Mouse (Mus musculus): ENCODE measurements around the gene Eral1. TPM values are rescaled to one million over a fixed set of nuclear protein-coding genes. Genes with fewer than 3 reads are reported as not detected.

Gene Eral1
- polyA plus RNA-seq, 1 experiment from 2014 or later, result 31.2 TPM

DNA sequence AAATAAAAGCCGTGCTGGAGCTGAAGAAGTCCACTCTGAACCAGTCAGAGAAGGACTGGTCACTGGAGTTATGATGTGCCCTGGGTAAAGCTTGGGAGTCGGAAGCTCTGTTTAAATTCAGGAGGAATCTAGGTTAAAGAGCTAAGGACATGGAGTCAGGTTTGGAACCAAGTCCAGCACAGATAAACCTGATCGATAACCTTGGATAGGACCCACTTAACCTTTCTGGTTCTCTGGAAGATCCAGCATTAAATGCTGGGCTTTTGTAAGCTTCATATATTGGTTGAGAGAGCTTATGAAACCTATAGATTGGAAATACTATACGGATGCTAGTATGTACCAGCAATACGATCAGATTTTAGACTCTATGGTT, 14.9 kb upstream of the Eral1 start:
- Histone ChIP-seq H3K36me3 (ENCODE audit: control insufficient read depth, insufficient read depth, low read length) (no peaks in the 10 kb centered on the region), H3K4me3 (ENCODE audit: low read length) (peak overlapping the region; percentile 71), H3K27ac (ENCODE audit: low read length) (no peak overlapping the region; the same call in 1 of the 2 replicates), H3K9me3 (ENCODE audit: control insufficient read depth, low read length) (no peaks in the 10 kb centered on the region), H3K4me1 (ENCODE audit: control insufficient read depth, insufficient read depth, low read length) (peaks cover 17% of the 10 kb centered on the region), H3K9ac (ENCODE audit: low read depth, low read length) (peak overlapping the region; percentile 76), H3K27me3 (replicated peaks; ENCODE audit: control insufficient read depth, insufficient read depth, low read length) (no peaks in the 10 kb centered on the region), H3K4me2 (ENCODE audit: low read depth, low read length) (peak overlapping the region; percentile 76)
- ATAC-seq, result no peak; the same call in 1 of the 2 replicates
- 28% methylated on average over 5 of the region's 5 CpGs for WGBS

DNA sequence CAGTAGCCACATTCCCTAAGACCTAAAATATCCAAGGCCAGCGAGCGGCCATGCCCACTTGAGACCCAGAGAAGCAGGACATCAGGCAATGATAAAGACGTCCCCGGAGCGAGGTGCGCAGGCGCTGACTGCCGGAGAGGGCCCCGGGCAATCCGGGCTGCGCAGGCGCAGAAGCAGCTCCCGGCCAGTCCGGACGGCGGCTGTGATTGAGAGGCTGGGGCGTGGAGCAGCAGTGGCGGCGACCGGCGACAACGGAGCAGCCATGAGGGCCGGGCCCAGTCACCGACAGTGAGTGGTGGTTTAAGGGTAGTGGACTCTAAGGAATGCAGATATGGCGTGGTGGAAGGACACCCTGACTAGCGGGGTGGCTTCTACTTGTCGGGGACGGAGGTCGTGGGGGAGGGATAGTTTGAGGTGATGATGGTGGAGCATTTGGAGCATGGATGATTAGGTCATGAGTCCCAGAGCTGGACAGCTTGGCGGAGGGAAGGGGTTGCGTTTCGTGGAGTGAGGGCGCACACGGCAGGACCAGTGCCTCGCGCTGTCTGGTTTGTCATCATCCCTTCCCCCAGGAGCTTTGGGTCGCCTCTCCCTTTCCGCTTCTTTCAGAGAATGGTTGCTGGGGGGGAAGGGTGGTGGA, 14.4 kb upstream of the Eral1 start, which contains the start of gene Fam222b:
TSS of gene Fam222b (plus strand) at position 157 of the 640 bp plus-strand sequence.
- ATAC-seq, result peak; percentile 97
- Histone ChIP-seq H3K27me3 (replicated peaks; ENCODE audit: control insufficient read depth, insufficient read depth, low read length) (no peaks in the 10 kb centered on the region), H3K9ac (ENCODE audit: low read depth, low read length) (peak within 1 kb of the TSS; percentile 76), H3K27ac (ENCODE audit: low read length) (peak within 1 kb of the TSS; percentile 44), H3K9me3 (ENCODE audit: control insufficient read depth, low read length) (no peaks in the 10 kb centered on the region), H3K4me3 (ENCODE audit: low read length) (peak within 1 kb of the TSS; percentile 71), H3K4me1 (ENCODE audit: control insufficient read depth, insufficient read depth, low read length) (peaks cover 17% of the 10 kb centered on the region), H3K36me3 (ENCODE audit: control insufficient read depth, insufficient read depth, low read length) (no peaks in the 10 kb centered on the region), H3K4me2 (ENCODE audit: low read depth, low read length) (peak within 1 kb of the TSS; percentile 76)
- WGBS, result 0% methylated on average over 38 of the region's 38 CpGs

DNA sequence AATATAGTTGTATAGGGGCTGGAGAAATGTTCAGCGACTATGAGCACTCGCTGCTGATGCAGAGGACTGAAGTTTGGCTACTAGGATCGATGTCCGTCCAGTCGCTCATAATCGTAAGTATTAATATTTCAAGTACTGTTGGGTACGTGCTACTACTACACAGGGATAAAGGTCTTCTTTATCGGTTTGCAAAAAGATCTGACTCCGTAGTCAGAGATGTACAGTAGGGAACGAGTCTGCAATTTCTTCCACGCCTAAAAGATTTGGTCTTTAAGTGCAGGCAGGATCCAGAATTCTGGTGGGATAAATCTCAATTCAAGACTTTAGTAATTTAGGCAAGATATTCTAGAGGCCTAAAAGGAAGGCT, 13.9 kb upstream of the Eral1 start:
- Histone ChIP-seq H3K27me3 (replicated peaks; ENCODE audit: control insufficient read depth, insufficient read depth, low read length) (no peaks in the 10 kb centered on the region), H3K27ac (ENCODE audit: low read length) (peak overlapping the region; percentile 44), H3K36me3 (ENCODE audit: control insufficient read depth, insufficient read depth, low read length) (no peaks in the 10 kb centered on the region), H3K9me3 (ENCODE audit: control insufficient read depth, low read length) (no peaks in the 10 kb centered on the region), H3K9ac (ENCODE audit: low read depth, low read length) (peak overlapping the region; percentile 76), H3K4me3 (ENCODE audit: low read length) (peak overlapping the region; percentile 71), H3K4me2 (ENCODE audit: low read depth, low read length) (peak overlapping the region; percentile 76), H3K4me1 (ENCODE audit: control insufficient read depth, insufficient read depth, low read length) (peaks cover 17% of the 10 kb centered on the region)
- WGBS, result 48% methylated on average over 11 of the region's 11 CpGs
- peak; percentile 9; the same call in 1 of the 2 replicates for ATAC-seq

DNA sequence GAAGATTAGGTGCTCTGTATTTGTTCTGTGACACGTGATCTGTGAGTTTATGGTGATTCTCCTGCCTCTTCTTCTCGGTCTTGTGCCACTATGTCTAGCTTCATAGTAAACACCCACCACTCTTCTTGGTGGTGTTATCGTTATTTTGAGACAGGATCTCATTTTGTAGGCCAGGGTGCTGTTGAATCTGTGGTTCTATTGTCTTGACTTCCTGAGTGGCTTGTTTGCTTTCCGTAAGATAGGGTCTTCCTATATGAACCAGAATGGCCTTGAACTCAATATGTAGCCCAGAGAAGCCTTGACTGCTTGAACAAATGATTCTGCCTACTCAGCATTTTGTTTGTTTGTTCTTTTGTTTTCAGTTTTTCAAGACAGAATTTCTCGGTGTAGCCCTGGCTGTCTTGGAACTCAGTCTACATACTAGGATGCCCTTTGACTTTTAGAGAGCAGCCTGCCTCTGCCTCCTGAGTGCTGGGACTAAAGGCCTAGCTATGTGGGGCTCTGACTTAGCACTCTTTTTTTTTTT, 7.6 kb upstream of the Eral1 start:
- no peak overlapping the region for H3K27ac ChIP-seq (ENCODE audit: low read length)
- H3K36me3 ChIP-seq (ENCODE audit: control insufficient read depth, insufficient read depth, low read length), result no peaks in the 10 kb centered on the region
- no peaks in the 10 kb centered on the region for H3K9me3 ChIP-seq (ENCODE audit: control insufficient read depth, low read length)
- H3K4me1 ChIP-seq (ENCODE audit: control insufficient read depth, insufficient read depth, low read length), result no peaks in the 10 kb centered on the region
- 71% methylated on average over 5 of the region's 5 CpGs for WGBS
- H3K9ac ChIP-seq (ENCODE audit: low read depth, low read length), result no peak overlapping the region
- H3K27me3 ChIP-seq (replicated peaks; ENCODE audit: control insufficient read depth, insufficient read depth, low read length), result no peaks in the 10 kb centered on the region
- H3K4me2 ChIP-seq (ENCODE audit: low read depth, low read length), result no peak overlapping the region
- no peak for ATAC-seq
- H3K4me3 ChIP-seq (ENCODE audit: low read length), result no peak overlapping the region

DNA sequence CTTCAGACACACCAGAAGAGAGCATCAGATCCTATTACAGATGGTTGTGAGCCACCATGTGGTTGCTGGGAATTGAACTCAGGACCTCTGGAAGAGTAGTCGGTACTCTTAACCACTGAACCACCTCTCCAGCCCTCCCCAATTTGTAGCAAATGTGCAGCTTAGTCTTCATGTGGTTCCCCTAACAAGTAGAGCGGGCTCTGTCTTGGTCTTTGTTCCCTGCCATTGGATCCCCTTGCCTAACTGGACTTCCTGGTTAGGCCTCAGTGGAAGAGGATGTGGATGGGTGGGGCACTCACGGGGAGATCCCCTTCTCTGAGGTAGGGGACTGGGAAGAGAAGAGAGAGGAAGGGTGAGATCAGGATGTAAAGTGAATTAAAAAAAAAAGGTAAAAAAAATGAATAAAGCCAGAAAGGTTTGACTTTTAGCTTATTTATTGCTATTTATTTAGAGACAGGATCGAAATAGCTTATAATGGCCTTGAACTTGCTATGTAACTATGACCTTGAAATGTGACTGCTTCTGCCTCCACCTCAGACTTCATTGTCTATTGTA, 6.8 kb upstream of the Eral1 start:
- no peak for ATAC-seq
- 75% methylated on average over 4 of the region's 4 CpGs for WGBS
- H3K4me1 ChIP-seq (ENCODE audit: control insufficient read depth, insufficient read depth, low read length), result no peaks in the 10 kb centered on the region
- H3K9me3 ChIP-seq (ENCODE audit: control insufficient read depth, low read length), result no peaks in the 10 kb centered on the region
- no peaks in the 10 kb centered on the region for H3K36me3 ChIP-seq (ENCODE audit: control insufficient read depth, insufficient read depth, low read length)
- no peak overlapping the region for H3K4me3 ChIP-seq (ENCODE audit: low read length)
- no peak overlapping the region for H3K4me2 ChIP-seq (ENCODE audit: low read depth, low read length)
- no peaks in the 10 kb centered on the region for H3K27me3 ChIP-seq (replicated peaks; ENCODE audit: control insufficient read depth, insufficient read depth, low read length)
- H3K9ac ChIP-seq (ENCODE audit: low read depth, low read length), result no peak overlapping the region
- no peak overlapping the region for H3K27ac ChIP-seq (ENCODE audit: low read length)

DNA sequence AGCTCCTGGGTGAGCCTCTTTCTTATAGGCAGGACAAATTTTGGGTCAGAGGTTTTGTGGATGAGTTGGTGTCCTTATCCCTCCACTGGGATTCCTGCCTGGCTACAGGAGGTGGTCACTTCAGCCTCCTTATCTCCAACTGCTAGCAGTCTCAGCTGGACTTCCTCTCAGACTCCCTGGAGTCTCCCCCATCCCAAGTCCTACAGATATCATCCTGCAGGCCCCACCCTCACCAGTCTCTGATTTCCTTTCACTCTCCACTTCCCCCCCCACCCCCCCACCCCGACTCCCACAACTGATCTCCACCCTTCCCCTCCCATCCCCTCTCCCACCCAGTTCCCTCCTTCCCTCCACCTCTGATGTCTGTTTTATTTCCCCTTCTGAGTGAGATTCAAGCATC, 3.4 kb upstream of the Eral1 start:
- Histone ChIP-seq H3K4me1 (ENCODE audit: control insufficient read depth, insufficient read depth, low read length) (peaks cover 7% of the 10 kb centered on the region), H3K4me2 (ENCODE audit: low read depth, low read length) (no peak overlapping the region), H3K9me3 (ENCODE audit: control insufficient read depth, low read length) (no peaks in the 10 kb centered on the region), H3K9ac (ENCODE audit: low read depth, low read length) (no peak overlapping the region), H3K27ac (ENCODE audit: low read length) (no peak overlapping the region), H3K36me3 (ENCODE audit: control insufficient read depth, insufficient read depth, low read length) (no peaks in the 10 kb centered on the region), H3K27me3 (replicated peaks; ENCODE audit: control insufficient read depth, insufficient read depth, low read length) (no peaks in the 10 kb centered on the region), H3K4me3 (ENCODE audit: low read length) (no peak overlapping the region)
- 70% methylated on average over 1 of the region's 1 CpGs for WGBS
- no peak for ATAC-seq

DNA sequence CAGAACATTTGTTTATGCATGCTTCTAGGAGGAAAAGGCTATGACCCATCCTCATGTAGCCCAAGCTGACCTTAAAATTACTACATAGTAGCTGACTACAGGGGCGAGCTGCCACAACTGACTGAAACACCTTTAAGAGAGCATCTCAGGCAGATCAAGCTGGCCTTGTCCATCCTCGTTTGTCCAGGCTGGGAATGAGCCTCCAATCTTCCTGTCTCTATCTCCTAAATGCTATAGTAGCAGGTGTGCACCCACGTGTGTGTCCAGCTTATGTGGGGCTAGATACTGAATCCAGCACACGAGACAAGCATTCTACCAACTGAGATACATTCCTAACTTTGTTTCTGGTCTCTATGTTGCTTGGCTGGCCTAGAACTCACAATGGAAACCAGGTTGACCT, 5.5 kb downstream of the Eral1 start:
- Histone ChIP-seq H3K4me1 (ENCODE audit: control insufficient read depth, insufficient read depth, low read length) (peaks cover 7% of the 10 kb centered on the region), H3K4me3 (ENCODE audit: low read length) (no peak overlapping the region), H3K27ac (ENCODE audit: low read length) (no peak overlapping the region), H3K36me3 (ENCODE audit: control insufficient read depth, insufficient read depth, low read length) (peaks cover 15% of the 10 kb centered on the region), H3K9me3 (ENCODE audit: control insufficient read depth, low read length) (no peaks in the 10 kb centered on the region), H3K4me2 (ENCODE audit: low read depth, low read length) (no peak overlapping the region), H3K9ac (ENCODE audit: low read depth, low read length) (no peak overlapping the region), H3K27me3 (replicated peaks; ENCODE audit: control insufficient read depth, insufficient read depth, low read length) (no peaks in the 10 kb centered on the region)
- 93% methylated on average over 4 of the region's 4 CpGs for WGBS
- no peak for ATAC-seq

DNA sequence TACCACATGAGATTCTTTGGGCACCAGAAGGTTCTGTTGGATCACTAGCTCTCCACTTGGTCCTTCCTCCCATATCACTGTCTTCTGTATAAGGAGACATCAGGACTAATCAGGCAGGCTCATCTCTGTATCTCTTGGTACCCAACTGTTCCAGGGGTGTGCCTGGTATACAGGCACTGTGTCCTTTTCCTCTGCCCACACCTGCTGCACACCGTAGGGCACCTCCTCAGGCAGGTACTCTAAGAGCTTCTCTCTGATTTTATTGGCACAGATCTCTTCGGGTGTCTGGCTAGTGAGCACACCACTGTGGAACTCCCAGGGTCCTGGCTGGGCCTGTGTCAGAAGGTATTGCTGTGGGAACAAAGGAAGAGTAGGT, 5.9 kb downstream of the Eral1 start:
- Histone ChIP-seq H3K9me3 (ENCODE audit: control insufficient read depth, low read length) (no peaks in the 10 kb centered on the region), H3K4me2 (ENCODE audit: low read depth, low read length) (no peak overlapping the region), H3K27ac (ENCODE audit: low read length) (no peak overlapping the region), H3K27me3 (replicated peaks; ENCODE audit: control insufficient read depth, insufficient read depth, low read length) (no peaks in the 10 kb centered on the region), H3K4me1 (ENCODE audit: control insufficient read depth, insufficient read depth, low read length) (peaks cover 4% of the 10 kb centered on the region), H3K4me3 (ENCODE audit: low read length) (no peak overlapping the region), H3K9ac (ENCODE audit: low read depth, low read length) (no peak overlapping the region), H3K36me3 (ENCODE audit: control insufficient read depth, insufficient read depth, low read length) (peaks cover 15% of the 10 kb centered on the region)
- peak; percentile 59; the same call in 1 of the 2 replicates for ATAC-seq
- 88% methylated on average over 2 of the region's 2 CpGs for WGBS

DNA sequence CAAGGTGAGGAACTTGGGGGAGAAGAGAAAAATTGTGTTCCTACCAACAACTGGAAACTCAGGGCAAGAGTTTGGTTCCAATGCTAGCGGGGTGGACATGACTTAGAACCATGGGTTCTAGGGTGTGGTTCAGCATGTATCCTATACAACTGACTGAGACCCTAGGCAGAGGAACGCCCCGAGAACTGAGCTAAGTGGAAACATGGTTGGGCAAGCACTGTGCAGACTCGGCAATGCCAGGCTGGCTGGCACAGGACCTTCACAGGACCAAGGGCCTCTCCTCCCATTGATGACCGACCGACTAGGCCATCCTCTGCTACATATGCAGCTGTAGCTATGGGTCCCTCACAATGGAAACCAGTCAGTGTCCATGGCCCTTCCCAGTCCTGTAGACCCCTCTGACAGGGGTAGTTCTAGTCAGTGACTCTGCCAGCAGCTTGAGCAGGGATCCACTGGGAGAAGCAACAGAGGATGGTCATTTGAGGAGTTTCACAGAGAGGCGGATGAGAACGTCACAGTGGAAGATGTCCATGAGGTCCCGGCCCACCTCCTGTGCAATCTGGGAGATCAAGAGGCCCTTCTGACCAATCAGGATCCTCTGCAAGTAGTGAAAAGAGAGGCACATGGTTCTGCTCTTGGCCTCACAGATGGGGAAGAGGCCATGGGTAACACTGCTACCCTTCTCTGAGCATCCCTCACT, 6.5 kb downstream of the Eral1 start:
- Histone ChIP-seq H3K4me2 (ENCODE audit: low read depth, low read length) (no peak overlapping the region), H3K9ac (ENCODE audit: low read depth, low read length) (no peak overlapping the region), H3K9me3 (ENCODE audit: control insufficient read depth, low read length) (no peaks in the 10 kb centered on the region), H3K36me3 (ENCODE audit: control insufficient read depth, insufficient read depth, low read length) (peaks cover 15% of the 10 kb centered on the region), H3K4me3 (ENCODE audit: low read length) (no peak overlapping the region), H3K27ac (ENCODE audit: low read length) (no peak overlapping the region), H3K27me3 (replicated peaks; ENCODE audit: control insufficient read depth, insufficient read depth, low read length) (no peaks in the 10 kb centered on the region), H3K4me1 (ENCODE audit: control insufficient read depth, insufficient read depth, low read length) (no peaks in the 10 kb centered on the region)
- ATAC-seq, result peak; percentile 56
- WGBS, result 93% methylated on average over 9 of the region's 9 CpGs

All from intestine, embryonic 16.5 days (tissue).